In the genomic region with DNA sequence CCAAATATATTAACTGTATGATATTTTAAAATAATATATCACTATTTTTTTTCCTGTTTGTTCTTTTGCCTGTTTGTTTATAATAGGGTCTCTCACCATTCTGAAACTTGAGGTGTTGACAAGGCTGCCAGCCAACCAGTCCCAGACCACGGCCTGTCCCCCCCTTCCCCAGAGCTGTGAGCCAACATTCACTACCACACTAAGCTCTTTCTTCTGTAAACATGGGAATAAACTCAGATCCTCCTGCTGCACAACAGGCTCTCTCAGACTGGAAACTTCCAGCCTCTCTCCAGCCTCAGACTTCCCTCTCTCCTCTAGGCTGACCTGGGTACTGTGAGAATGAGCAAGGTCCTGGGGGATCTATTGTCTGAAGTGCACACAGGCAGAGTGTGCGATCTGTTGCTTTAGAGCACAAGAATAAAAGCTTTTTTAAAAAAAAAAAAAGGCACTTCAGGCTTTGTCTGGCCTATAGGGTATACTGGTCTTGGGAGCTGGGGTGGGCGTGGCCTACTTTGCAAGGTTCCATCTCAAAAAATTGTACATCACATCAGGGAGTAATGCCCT, we compare ENCODE assay signal across 16 mouse cellular contexts.
DNase-seq lines count a peak whose midpoint lies in the region; ATAC-seq lines count a peak whose summit lies in the region.
"Had no signal": no experiment of that assay in that cellular context is flagged by ENCODE, and none has a peak within 500 bp of the region (broad histone marks: within the 10 kb centered on the region; RNA-seq: fewer than 3 reads in every experiment).

No protein-coding gene starts in this region.

- no peaks in the 10 kb centered on the region for H3K9me3 ChIP-seq in neural tube, embryonic 13.5 days
- no peaks in the 10 kb centered on the region for H3K9me3 ChIP-seq in forebrain, embryonic 14.5 days (replicated peaks; ENCODE audit: control insufficient read depth, low read length)
- no peaks in the 10 kb centered on the region for H3K9me3 ChIP-seq in midbrain, embryonic 11.5 days (ENCODE audit: control insufficient read depth, low read length)
- H3K9me3 ChIP-seq: kidney, embryonic 15.5 days; limb, embryonic 13.5 days had no signal

- ATAC-seq in neural tube, embryonic 13.5 days (ENCODE audit: low read depth): 0 out of 2 replicates have a peak, but pooled peaks have one; percentile 10
- ATAC-seq in forebrain, embryonic 14.5 days: peak; percentile 54; the same call in 1 of the 2 replicates
- ATAC-seq in midbrain, embryonic 11.5 days (ENCODE audit: low FRiP score): peak; percentile 66
- ATAC-seq in activated CD4-positive, CD25-positive, alpha-beta regulatory T cell, adult 4 months: no peak
- ATAC-seq: CD4-positive, CD25-positive, alpha-beta regulatory T cell, adult 4 months had no signal

- no peak overlapping the region for H3K4me3 ChIP-seq in neural tube, embryonic 13.5 days
- H3K4me3 ChIP-seq in forebrain, embryonic 14.5 days (ENCODE audit: low read depth, low read length): no peak overlapping the region
- no peak overlapping the region for H3K4me3 ChIP-seq in midbrain, embryonic 11.5 days (ENCODE audit: low read depth, low read length)
- H3K4me3 ChIP-seq: gastrocnemius, adult 2 months; kidney, embryonic 15.5 days; limb, embryonic 13.5 days; myocyte had no signal

- H3K27ac ChIP-seq in neural tube, embryonic 13.5 days (replicated peaks): peak overlapping the region; percentile 38; the same call in 1 of the 2 replicates
- H3K27ac ChIP-seq in forebrain, embryonic 14.5 days (ENCODE audit: low read depth, low read length): peak overlapping the region; percentile 74; the same call in 1 of the 2 replicates
- H3K27ac ChIP-seq in midbrain, embryonic 11.5 days (ENCODE audit: low read depth, low read length): no peak overlapping the region
- H3K27ac ChIP-seq: gastrocnemius, adult 2 months; kidney, embryonic 15.5 days; limb, embryonic 13.5 days; stomach, postnatal 0 days had no signal

- 45% methylated on average over 3 of the region's 3 CpGs for WGBS in neural tube, embryonic 13.5 days
- 25% methylated on average over 3 of the region's 3 CpGs for WGBS in forebrain, embryonic 14.5 days
- 51% methylated on average over 3 of the region's 3 CpGs for WGBS in midbrain, embryonic 11.5 days

- no peak for DNase-seq in neural tube, embryonic 10.5 days (ENCODE audit: extremely low spot score, low spot score)
- DNase-seq in forebrain, embryonic 14.5 days (ENCODE audit: low spot score): peak; percentile 54
- DNase-seq in midbrain, embryonic 11.5 days (ENCODE audit: low spot score, missing footprints): no peak
- no peak for DNase-seq in kidney, adult 18-20 months
- DNase-seq in heart, adult 11 months: no peak
- DNase-seq: adrenal gland, postnatal 25 days; gastrocnemius, adult 2 months; right cerebral cortex, postnatal 14 days; thymus, postnatal 25 days had no signal

- 0 out of 2 replicates have a peak, but pooled peaks cover 1% of the 10 kb centered on the region for H3K27me3 ChIP-seq in neural tube, embryonic 13.5 days
- no peaks in the 10 kb centered on the region for H3K27me3 ChIP-seq in forebrain, embryonic 14.5 days (replicated peaks; ENCODE audit: control insufficient read depth, insufficient read depth, low read length)
- no peaks in the 10 kb centered on the region for H3K27me3 ChIP-seq in midbrain, embryonic 11.5 days (ENCODE audit: control insufficient read depth, insufficient read depth, low read length)
- H3K27me3 ChIP-seq: limb, embryonic 13.5 days had no signal

- H3K36me3 ChIP-seq in neural tube, embryonic 13.5 days: no peaks in the 10 kb centered on the region
- no peaks in the 10 kb centered on the region for H3K36me3 ChIP-seq in forebrain, embryonic 14.5 days (ENCODE audit: control insufficient read depth, insufficient read depth, low read length)
- no peaks in the 10 kb centered on the region for H3K36me3 ChIP-seq in midbrain, embryonic 11.5 days (ENCODE audit: control insufficient read depth, insufficient read depth, low read length)
- H3K36me3 ChIP-seq: kidney, embryonic 15.5 days; limb, embryonic 13.5 days had no signal

- H3K4me2 ChIP-seq in neural tube, embryonic 13.5 days: no peak overlapping the region
- H3K4me2 ChIP-seq in forebrain, embryonic 14.5 days (ENCODE audit: low read length): no peak overlapping the region
- no peak overlapping the region for H3K4me2 ChIP-seq in midbrain, embryonic 11.5 days

- no peak overlapping the region for H3K9ac ChIP-seq in neural tube, embryonic 13.5 days
- no peak overlapping the region for H3K9ac ChIP-seq in forebrain, embryonic 14.5 days (ENCODE audit: low read length)
- H3K9ac ChIP-seq in midbrain, embryonic 11.5 days (ENCODE audit: low read length): no peak overlapping the region
- H3K9ac ChIP-seq: kidney, embryonic 15.5 days; limb, embryonic 13.5 days had no signal

- H3K4me1 ChIP-seq in neural tube, embryonic 13.5 days (replicated peaks): peaks cover 41% of the 10 kb centered on the region
- peaks cover 15% of the 10 kb centered on the region; the same call in 1 of the 2 replicates for H3K4me1 ChIP-seq in forebrain, embryonic 14.5 days (ENCODE audit: control insufficient read depth, insufficient read depth, low read length)
- peaks cover 11% of the 10 kb centered on the region for H3K4me1 ChIP-seq in midbrain, embryonic 11.5 days (ENCODE audit: control insufficient read depth, insufficient read depth, low read length)
